Mouse (Mus musculus) MEL (cell line): ENCODE measurements around the gene Fam120c. TPM values are rescaled to one million over a fixed set of nuclear protein-coding genes. Genes with fewer than 3 reads are reported as not detected.

Source experiments
- DNase-seq: peaks from one replicate; pipeline ENCODE4 v3.0.0; 2011; ENCODE audit warnings: low read depth, low spot score
- H3K27ac ChIP-seq: 2 replicates; pipeline ENCODE4 v1.5.1; 2012; ENCODE audit warnings: low read depth, mild to moderate bottlenecking, control low read depth, low read length, moderate library complexity; ENCODE audit not compliant: control insufficient read depth
- H3K27me3 ChIP-seq, 2 experiments: fragments of 150-350 bp in 1 of 2; sonication (generic) in 1 of 2; 2 replicates each; pipeline ENCODE4 v1.6.1; 2012; ENCODE audit warnings: low read length in 2 of 2, mild to moderate bottlenecking in 2 of 2, improper control_type of control experiment in 1 of 2, moderate library complexity in 1 of 2; ENCODE audit not compliant: insufficient read depth in 2 of 2, control insufficient read depth in 1 of 2
- H3K36me3 ChIP-seq, 2 experiments: 2 replicates each; pipeline ENCODE4 v1.6.1; 2012 to 2014; ENCODE audit warnings: low read length in 2 of 2, improper control_type of control experiment in 1 of 2, inconsistent platforms in 1 of 2, mild to moderate bottlenecking in 1 of 2; ENCODE audit not compliant: insufficient read depth in 2 of 2, control insufficient read depth in 1 of 2
- H3K4me1 ChIP-seq, 2 experiments: fragments of 150-350 bp in 1 of 2; sonication (generic) in 1 of 2; 2 replicates each; pipeline ENCODE4 v1.6.1; 2012; ENCODE audit warnings: low read length in 2 of 2, improper control_type of control experiment in 1 of 2, mild to moderate bottlenecking in 1 of 2; ENCODE audit not compliant: insufficient read depth in 2 of 2, control insufficient read depth in 1 of 2
- H3K4me3 ChIP-seq, 2 experiments: fragments of 150-350 bp in 1 of 2; sonication (generic) in 1 of 2; 2 replicates each; pipeline ENCODE4 v1.5.1; 2012; ENCODE audit warnings: low read depth in 2 of 2, low read length in 2 of 2, mild to moderate bottlenecking in 2 of 2, moderate library complexity in 2 of 2, control low read depth in 1 of 2, improper control_type of control experiment in 1 of 2; ENCODE audit not compliant: control insufficient read depth in 1 of 2, insufficient read depth in 1 of 2
- H3K79me2 ChIP-seq: 2 replicates; pipeline ENCODE4 v1.6.1; 2012; ENCODE audit warnings: mild to moderate bottlenecking, low read length, moderate library complexity; ENCODE audit not compliant: control insufficient read depth, poor library complexity, insufficient read depth
- H3K9ac ChIP-seq: 2 replicates; pipeline ENCODE4 v1.6.1; 2012; ENCODE audit warnings: low read depth, mild to moderate bottlenecking, control low read depth, low read length, moderate library complexity; ENCODE audit not compliant: control insufficient read depth, poor library complexity, severe bottlenecking
- H3K9me3 ChIP-seq: fragments of 150-350 bp; sonication (generic); replicated peaks from 2 replicates; pipeline ENCODE4 v1.6.1; 2012; ENCODE audit warnings: mild to moderate bottlenecking, low read length, improper control_type of control experiment, moderate library complexity; ENCODE audit not compliant: insufficient read depth
- CHD1 ChIP-seq: IDR thresholded peaks from 2 replicates; pipeline ENCODE4 v1.6.1; 2012; ENCODE audit warnings: low read depth, mild to moderate bottlenecking, inconsistent platforms, low read length, improper control_type of control experiment
- CHD2 ChIP-seq: IDR thresholded peaks from 2 replicates; pipeline ENCODE4 v1.6.1; 2011; ENCODE audit warnings: low read length, improper control_type of control experiment
- CTCF ChIP-seq, 3 experiments: IDR thresholded peaks in 2 of 3; conservative IDR thresholded peaks in 1 of 3; 2 replicates each; pipeline ENCODE4 v1.5.1; 2011 to 2012; ENCODE audit warnings: low read length in 3 of 3, low read depth in 2 of 3, mild to moderate bottlenecking in 2 of 3, improper control_type of control experiment in 1 of 3, inconsistent platforms in 1 of 3, mixed read lengths in 1 of 3, moderate library complexity in 1 of 3; ENCODE audit not compliant: control insufficient read depth in 1 of 3, insufficient read depth in 1 of 3, poor library complexity in 1 of 3, severe bottlenecking in 1 of 3
- E2F4 ChIP-seq: IDR thresholded peaks from 2 replicates; pipeline ENCODE4 v1.6.1; 2011; ENCODE audit warnings: low read depth, low read length, improper control_type of control experiment, borderline replicate concordance
- ELF1 ChIP-seq: IDR thresholded peaks from 2 replicates; pipeline ENCODE4 v1.6.1; 2014; ENCODE audit warnings: low read depth, mild to moderate bottlenecking, inconsistent platforms, low read length, improper control_type of control experiment, moderate library complexity
- GATA1 ChIP-seq: IDR thresholded peaks from 2 replicates; pipeline ENCODE4 v1.6.1; 2011; ENCODE audit warnings: low read depth, low read length, improper control_type of control experiment
- JUND ChIP-seq: IDR thresholded peaks from 2 replicates; pipeline ENCODE4 v1.6.1; 2011; ENCODE audit warnings: low read depth, mild to moderate bottlenecking, improper control_type of control experiment, low read length
- MAX ChIP-seq: IDR thresholded peaks from 2 replicates; pipeline ENCODE4 v1.6.1; 2011; ENCODE audit warnings: low read length, improper control_type of control experiment
- MAZ ChIP-seq: IDR thresholded peaks from 2 replicates; pipeline ENCODE4 v1.6.1; 2012; ENCODE audit warnings: low read depth, mild to moderate bottlenecking, inconsistent platforms, low read length, improper control_type of control experiment
- MEF2A ChIP-seq: IDR thresholded peaks from 2 replicates; pipeline ENCODE4 v1.6.1; 2014; ENCODE audit warnings: low read depth, mild to moderate bottlenecking, inconsistent platforms, low read length, improper control_type of control experiment; ENCODE audit not compliant: poor library complexity, insufficient replicate concordance, severe bottlenecking; ENCODE audit errors: extremely low read depth
- NELFE ChIP-seq: IDR thresholded peaks from 2 replicates; pipeline ENCODE4 v1.6.1; 2011; ENCODE audit warnings: low read depth, low read length, improper control_type of control experiment
- POLR2AphosphoS2 ChIP-seq: IDR thresholded peaks from 2 replicates; pipeline ENCODE4 v1.6.1; 2011; ENCODE audit warnings: low read length, improper control_type of control experiment
- RAD21 ChIP-seq: IDR thresholded peaks from 2 replicates; pipeline ENCODE4 v1.6.1; 2011; ENCODE audit warnings: mild to moderate bottlenecking, low read depth, low read length, improper control_type of control experiment
- SMC3 ChIP-seq: IDR thresholded peaks from 2 replicates; pipeline ENCODE4 v1.6.1; 2011; ENCODE audit warnings: low read depth, low read length, improper control_type of control experiment
- TAL1 ChIP-seq: IDR thresholded peaks from 2 replicates; pipeline ENCODE4 v1.6.1; 2012; ENCODE audit warnings: mild to moderate bottlenecking, inconsistent platforms, low read length, moderate library complexity, mixed read lengths
- TCF12 ChIP-seq: IDR thresholded peaks from 2 replicates; pipeline ENCODE4 v1.6.1; 2014; ENCODE audit warnings: low read depth, mild to moderate bottlenecking, inconsistent platforms, low read length, improper control_type of control experiment, moderate library complexity
- USF1 ChIP-seq: IDR thresholded peaks from 2 replicates; pipeline ENCODE4 v1.6.1; 2014; ENCODE audit warnings: low read depth, mild to moderate bottlenecking, inconsistent platforms, low read length, improper control_type of control experiment, moderate library complexity
- ZC3H11A ChIP-seq: IDR thresholded peaks from 2 replicates; pipeline ENCODE4 v1.6.1; 2012; ENCODE audit warnings: low read depth, mild to moderate bottlenecking, inconsistent platforms, low read length, improper control_type of control experiment
- polyA plus RNA-seq, 2 experiments: library from polyadenylated mRNA; stranded (reverse) in 1 of 2; unstranded in 1 of 2; fragments of >175 nt in 1 of 2; fragments of >200 nt in 1 of 2; gene quantifications; 2 replicates each; pipeline versions ENCODE4 v1.2.1 to v1.2.4; 2012; ENCODE audit warnings: low replicate concordance in 2 of 2, low read depth in 1 of 2; ENCODE audit not compliant: insufficient read length in 2 of 2, insufficient read depth in 1 of 2, missing spikeins in 1 of 2
- total RNA-seq: library from RNA; depleted of rRNA; stranded (reverse); fragments of 300-350 nt; gene quantifications from 2 replicates; pipeline ENCODE4 v1.2.3, GENCODE M21; 2012

Gene Fam120c
- total and polyA plus RNA-seq, 3 experiments = 7.6 to 35.3 (median 12.5) TPM

DNA sequence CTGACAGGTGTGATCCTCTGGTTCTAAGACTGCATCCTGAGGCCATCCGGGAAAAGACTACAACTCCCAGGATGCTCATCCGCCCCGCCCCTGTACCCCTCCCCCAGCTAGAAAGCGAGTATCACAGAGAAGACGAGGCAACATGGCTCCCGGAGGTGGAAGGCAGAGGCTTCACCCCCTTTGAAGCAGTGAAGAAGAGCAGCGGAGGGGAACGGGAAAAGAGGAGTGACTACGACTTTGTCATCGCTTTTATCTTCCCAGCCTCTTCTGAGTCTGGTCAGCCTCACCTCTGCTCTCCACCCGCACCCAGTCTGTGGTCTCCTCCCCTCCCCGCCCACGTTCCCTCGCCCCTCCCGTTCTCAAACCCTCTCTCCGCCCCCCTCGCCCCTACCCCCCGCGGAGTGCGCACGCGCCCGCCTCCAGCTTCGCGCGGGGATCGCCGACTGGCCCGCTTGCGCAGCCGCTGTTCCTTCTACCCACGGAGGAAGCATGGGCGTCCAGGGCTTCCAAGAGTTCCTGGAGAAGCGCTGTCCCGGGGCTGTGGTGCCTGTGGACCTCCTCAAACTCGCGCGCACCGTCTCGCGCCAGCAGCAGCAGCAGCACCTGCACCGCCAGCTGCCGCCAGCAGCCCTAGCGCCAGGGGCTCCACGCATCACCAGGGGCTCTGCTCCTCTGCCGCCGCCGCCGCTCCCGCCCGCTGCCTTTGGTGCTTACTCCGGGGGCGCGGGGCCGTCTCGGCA is at the start of gene Fam120c (continued):
- no peak for TF ChIP-seq MEF2A
- no peak for TF ChIP-seq JUND
- peak; percentile 81; the same call in 1 of the 2 replicates for TF ChIP-seq POLR2AphosphoS2
- no peak for TF ChIP-seq USF1

DNA sequence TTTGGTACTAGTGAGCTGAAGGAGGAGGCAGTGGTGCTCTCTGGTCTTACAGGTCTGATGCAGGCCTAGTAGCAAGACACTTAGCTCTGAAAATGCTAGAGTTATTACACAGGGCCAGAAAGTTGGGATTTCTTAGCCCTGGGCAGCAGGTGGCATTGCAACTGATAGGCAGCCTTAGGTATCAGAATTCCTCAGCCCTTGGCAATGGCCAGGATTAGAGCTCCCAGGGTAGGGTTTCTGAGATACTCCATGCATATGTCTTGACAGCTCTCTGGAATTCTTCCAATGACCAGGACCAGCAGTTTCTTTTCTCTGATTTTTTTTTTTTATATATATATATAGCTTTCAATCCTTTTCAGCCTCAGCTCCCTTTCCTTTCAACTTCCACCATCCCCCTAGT is 45.6 kb upstream of the Fam120c start:
- no peak for DNase-seq
- H3K4me1 ChIP-seq = no peaks in the 10 kb centered on the region
- H3K36me3 ChIP-seq = no peaks in the 10 kb centered on the region
- no peak overlapping the region for H3K4me3 ChIP-seq
- no peak overlapping the region for H3K27ac ChIP-seq
- no peaks in the 10 kb centered on the region for H3K79me2 ChIP-seq
- no peaks in the 10 kb centered on the region for H3K27me3 ChIP-seq
- H3K9ac ChIP-seq = no peak overlapping the region
- no peak for TF ChIP-seq CHD2
- TF ChIP-seq TAL1 = no peak
- no peak for TF ChIP-seq MAZ
- TF ChIP-seq MEF2A = no peak
- TF ChIP-seq CHD1 = no peak
- TF ChIP-seq TCF12 = no peak
- no peak for TF ChIP-seq MAX
- no peak for TF ChIP-seq USF1
- TF ChIP-seq E2F4 = no peak
- TF ChIP-seq ELF1 = no peak
- no peak for TF ChIP-seq GATA1
- no peaks in the 10 kb centered on the region for H3K9me3 ChIP-seq

DNA sequence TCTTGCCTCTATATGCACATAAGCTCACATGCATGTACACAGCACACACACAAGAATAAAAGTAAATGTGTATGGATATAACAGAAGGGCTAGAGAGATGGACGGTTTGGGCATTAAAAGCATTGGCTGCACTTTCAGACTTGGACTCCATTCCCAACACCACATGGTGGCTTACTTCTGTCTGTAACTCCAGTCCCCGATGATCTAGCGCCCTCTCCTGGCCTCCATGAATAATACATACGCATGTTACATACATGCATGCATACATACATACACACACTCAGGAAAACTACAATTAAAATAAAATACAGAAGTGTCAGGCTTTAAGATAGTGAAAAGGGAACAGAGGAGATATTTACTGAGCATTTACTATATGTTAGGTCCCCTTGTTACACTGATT is 30.2 kb upstream of the Fam120c start:
- Histone ChIP-seq H3K27me3 (no peaks in the 10 kb centered on the region), H3K79me2 (no peaks in the 10 kb centered on the region), H3K9me3 (no peaks in the 10 kb centered on the region), H3K4me1 (peaks cover 0 to under 1% of the 10 kb centered on the region in 2 experiments; a peak in 1 of 4 replicates), H3K4me3 (no peak overlapping the region), H3K9ac (no peak overlapping the region), H3K27ac (no peak overlapping the region), H3K36me3 (no peaks in the 10 kb centered on the region)
- DNase-seq = peak; percentile 69
- TF ChIP-seq ZC3H11A (peak; percentile 45), CTCF (IDR thresholded peaks at IDR 0.05 in 2 of 3, conservative IDR thresholded peaks at IDR 0.05 in 1 of 3; ENCODE audit: control insufficient read depth in 1 of 3, insufficient read depth in 1 of 3, low read depth in 2 of 3, low read length in 3 of 3, poor library complexity in 1 of 3, severe bottlenecking in 1 of 3) (peak; percentile 54 to 71 (median 62)), MEF2A (no peak), NELFE (no peak), TCF12 (no peak), MAZ (no peak), SMC3 (peak; percentile 47), RAD21 (peak; percentile 55)
